Mouse (Mus musculus): ENCODE results near the gene Otud6a.

DNA sequence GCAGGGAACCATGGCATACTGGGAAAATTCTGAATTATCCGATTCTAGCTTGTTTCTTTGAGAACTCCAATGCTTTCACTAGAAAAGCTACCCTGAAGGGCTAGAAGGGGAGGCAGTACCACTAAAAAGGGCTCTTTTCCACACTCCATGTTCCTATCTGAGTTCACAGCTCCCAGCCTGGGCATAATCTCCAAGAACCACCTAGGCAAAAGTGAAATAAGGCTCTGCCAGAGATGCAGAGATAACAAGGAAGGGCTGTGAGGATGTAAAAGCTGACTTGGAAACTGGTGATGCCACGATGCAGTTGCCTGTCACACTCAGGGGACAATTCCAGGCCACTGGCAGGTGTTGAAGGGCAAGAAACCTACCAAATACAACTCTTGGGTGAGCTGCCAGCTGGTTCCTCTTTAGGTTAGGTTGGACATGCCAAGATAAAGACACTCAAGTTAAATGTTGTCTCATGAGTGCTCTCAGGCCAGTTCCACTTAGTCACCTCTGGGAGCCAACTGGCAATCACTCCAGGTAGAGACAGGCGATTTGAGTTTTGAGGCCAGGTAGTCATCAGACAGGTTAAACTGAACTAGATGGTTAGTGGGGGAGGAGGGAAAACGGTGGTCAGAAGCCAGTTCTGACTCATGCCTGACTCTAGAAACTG is 46.9 kb downstream of the Otud6a start:
- TF ChIP-seq POLR2A (IDR thresholded peaks at IDR 0.05; ENCODE audit: control insufficient read depth in 1 of 2, insufficient read depth in 1 of 2, low read depth in 1 of 2, low read length in 2 of 2, poor library complexity in 1 of 2), result no peak
- no peak for TF ChIP-seq CTCF (IDR thresholded peaks at IDR 0.05 in 2 of 3, conservative IDR thresholded peaks at IDR 0.05 in 1 of 3; ENCODE audit: control insufficient read depth in 1 of 3, insufficient read depth in 1 of 3, low read depth in 2 of 3, low read length in 3 of 3, poor library complexity in 1 of 3, severe bottlenecking in 1 of 3)
- peak; percentile 13; the same call in 1 of the 2 replicates for TF ChIP-seq TAL1 (IDR thresholded peaks at IDR 0.05; ENCODE audit: low read length)
- no peak for TF ChIP-seq POLR2AphosphoS5 (IDR thresholded peaks at IDR 0.05; ENCODE audit: borderline replicate concordance, low read depth, low read length)
- TF ChIP-seq ZNF384 (IDR thresholded peaks at IDR 0.05; ENCODE audit: low read depth, low read length), result no peak
- peak; percentile 41; the same call in 1 of the 2 replicates for TF ChIP-seq TCF12 (IDR thresholded peaks at IDR 0.05; ENCODE audit: low read depth, low read length)

Measured in MEL (cell line).